Comparison of ENCODE assay signal across 31 mouse cellular contexts in the genomic region with DNA sequence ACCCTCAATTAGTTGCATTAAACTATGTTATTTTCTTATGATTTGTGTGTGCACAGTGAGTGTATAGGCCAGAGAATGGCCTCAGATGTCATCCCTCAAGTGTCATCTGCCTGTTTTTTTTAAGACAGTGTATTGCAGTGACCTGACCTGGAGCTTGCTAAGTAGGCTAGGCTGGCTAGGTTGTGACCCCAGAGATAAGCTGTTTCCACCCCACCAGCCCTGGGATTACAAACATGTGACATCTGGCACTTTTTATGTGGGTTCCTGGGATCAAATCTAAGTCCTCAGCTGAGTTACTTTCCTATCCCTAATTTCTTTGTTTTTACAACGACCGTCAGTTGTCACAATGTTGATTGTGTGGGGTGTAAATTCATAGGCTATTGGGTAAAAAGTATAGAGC.
"Had no signal": no experiment of that assay in that cellular context is flagged by ENCODE, and none has a peak within 500 bp of the region (broad histone marks: within the 10 kb centered on the region; RNA-seq: fewer than 3 reads in every experiment).

No protein-coding gene starts in this region.

- H3K9ac ChIP-seq: limb, embryonic 12.5 days; limb, embryonic 13.5 days; limb, embryonic 15.5 days; liver, embryonic 13.5 days; liver, embryonic 14.5 days; liver, embryonic 15.5 days; liver, postnatal 0 days; lung, embryonic 14.5 days; lung, embryonic 15.5 days; midbrain, embryonic 12.5 days; midbrain, embryonic 13.5 days; midbrain, embryonic 15.5 days had no signal

- H3K9me3 ChIP-seq: limb, embryonic 10.5 days; limb, embryonic 12.5 days; limb, embryonic 13.5 days; limb, embryonic 15.5 days; liver, embryonic 13.5 days; liver, embryonic 15.5 days; lung, embryonic 15.5 days; megakaryocyte, embryonic 14.5 days; midbrain, embryonic 10.5 days; midbrain, embryonic 12.5 days; midbrain, embryonic 13.5 days; midbrain, embryonic 15.5 days had no signal

- H3K27me3 ChIP-seq: limb, embryonic 12.5 days; limb, embryonic 13.5 days; limb, embryonic 15.5 days; liver, embryonic 13.5 days; liver, embryonic 15.5 days; lung, embryonic 15.5 days; midbrain, embryonic 12.5 days; midbrain, embryonic 13.5 days; midbrain, embryonic 15.5 days had no signal

- H3K4me2 ChIP-seq: limb, embryonic 12.5 days; limb, embryonic 13.5 days; limb, embryonic 15.5 days; liver, embryonic 11.5 days; liver, embryonic 13.5 days; liver, embryonic 15.5 days; lung, embryonic 14.5 days; lung, embryonic 15.5 days; midbrain, embryonic 11.5 days; midbrain, embryonic 12.5 days; midbrain, embryonic 13.5 days; midbrain, embryonic 15.5 days had no signal

- H3K4me3 ChIP-seq: left cerebral cortex, adult 2 months; limb, embryonic 10.5 days; limb, embryonic 12.5 days; limb, embryonic 13.5 days; limb, embryonic 15.5 days; liver, embryonic 13.5 days; liver, embryonic 15.5 days; lung, embryonic 15.5 days; megakaryocyte, embryonic 14.5 days; midbrain, embryonic 10.5 days; midbrain, embryonic 12.5 days; midbrain, embryonic 13.5 days; midbrain, embryonic 15.5 days; myocyte had no signal

- H3K4me1 ChIP-seq: limb, embryonic 10.5 days; limb, embryonic 12.5 days; limb, embryonic 13.5 days; limb, embryonic 15.5 days; liver, embryonic 13.5 days; liver, embryonic 15.5 days; lung, embryonic 15.5 days; megakaryocyte, embryonic 14.5 days; midbrain, embryonic 10.5 days; midbrain, embryonic 12.5 days; midbrain, embryonic 13.5 days; midbrain, embryonic 15.5 days had no signal

- ATAC-seq: liver, postnatal 0 days; lung, postnatal 0 days; midbrain, embryonic 13.5 days; midbrain, embryonic 15.5 days; midbrain, embryonic 16.5 days had no signal

- H3K27ac ChIP-seq: left cerebral cortex, adult 2 months; limb, embryonic 10.5 days; limb, embryonic 12.5 days; limb, embryonic 13.5 days; limb, embryonic 15.5 days; liver, embryonic 13.5 days; liver, embryonic 14.5 days; liver, embryonic 15.5 days; lung, embryonic 15.5 days; macrophage; midbrain, embryonic 10.5 days; midbrain, embryonic 12.5 days; midbrain, embryonic 13.5 days; midbrain, embryonic 15.5 days had no signal

- DNase-seq: left cerebral cortex, postnatal 4 days; liver; liver, embryonic 13.5 days; liver, postnatal 0 days; lung, adult 18-20 months; lung, adult 2 months; lung, postnatal 10 days; lung, postnatal 14 days; lung, postnatal 36 days; lung, postnatal 4 days; midbrain, embryonic 14.5 days had no signal

- H3K36me3 ChIP-seq: limb, embryonic 10.5 days; limb, embryonic 12.5 days; limb, embryonic 13.5 days; limb, embryonic 15.5 days; liver, embryonic 13.5 days; liver, embryonic 15.5 days; lung, embryonic 15.5 days; midbrain, embryonic 10.5 days; midbrain, embryonic 12.5 days; midbrain, embryonic 13.5 days; midbrain, embryonic 15.5 days had no signal
